Mouse (Mus musculus) forebrain, embryonic 11.5 days (tissue): ENCODE measurements at regions not wholly inside any gene's neighbourhood (a gene's known extent, or its start where the extent isn't known, plus 50 kb on each side); places are given as distances from the start of the nearest gene placed in this dataset.
A peak's percentile ranks its signal among the peaks of the same experiment; 100 is the strongest.

Source experiments
- ATAC-seq: fragments of 200-750 bp; cut with Nextera tagmentation; replicated peaks from 2 replicates; pipeline ENCODE4 v1.8.0; 2017; ENCODE audit warnings: moderate TSS enrichment; ENCODE audit not compliant: low FRiP score
- DNase-seq: peaks from one replicate; pipeline ENCODE4 v3.0.0-alpha.2; 2017; ENCODE audit warnings: low spot score
- H3K27ac ChIP-seq: fragments of 300-500 bp; sonication (generic); 2 replicates; pipeline ENCODE4 v1.5.1; 2014; ENCODE audit warnings: low read depth, low read length
- H3K27me3 ChIP-seq: fragments of 300-500 bp; sonication (generic); 2 replicates; pipeline ENCODE4 v1.6.1; 2014; ENCODE audit warnings: mild to moderate bottlenecking, low read length, mixed read lengths; ENCODE audit not compliant: control insufficient read depth, insufficient read depth
- H3K36me3 ChIP-seq: fragments of 300-500 bp; sonication (generic); 2 replicates; pipeline ENCODE4 v1.6.1; 2014; ENCODE audit warnings: mild to moderate bottlenecking, low read length, moderate library complexity, mixed read lengths; ENCODE audit not compliant: control insufficient read depth, insufficient read depth
- H3K4me1 ChIP-seq: fragments of 300-500 bp; sonication (generic); replicated peaks from 2 replicates; pipeline ENCODE4 v1.6.1; 2014; ENCODE audit warnings: low read length, mixed read lengths; ENCODE audit not compliant: control insufficient read depth, insufficient read depth
- H3K4me2 ChIP-seq: fragments of 300-500 bp; sonication (generic); 2 replicates; pipeline ENCODE4 v1.6.1; 2014; ENCODE audit warnings: low read depth, mild to moderate bottlenecking, low read length, moderate library complexity, mixed read lengths; ENCODE audit not compliant: severe bottlenecking
- H3K4me3 ChIP-seq: fragments of 300-500 bp; sonication (generic); 2 replicates; pipeline ENCODE4 v1.5.1; 2014; ENCODE audit warnings: low read depth, low read length
- H3K9ac ChIP-seq: fragments of 300-500 bp; sonication (generic); 2 replicates; pipeline ENCODE4 v1.6.1; 2014; ENCODE audit warnings: low read length
- H3K9me3 ChIP-seq: fragments of 300-500 bp; sonication (generic); 2 replicates; pipeline ENCODE4 v1.6.1; 2016; ENCODE audit warnings: low read length, mixed read lengths; ENCODE audit not compliant: control insufficient read depth
- WGBS: fragments of 180-500 bp; shearing (Covaris S2); extraction: QIAGEN DNeasy Blood & Tissue Kit; methylation state at CpG from one replicate; pipeline ENCODE4 v1.1.7; 2014; 5-methylcytosine and 5-hydroxymethylcytosine counted together

GRCm38 (mm10) chr19:32950794-32951193, 193.5 kb downstream of the Pten start:
- H3K27me3 ChIP-seq = no peaks in the 10 kb centered on the region
- no peak overlapping the region for H3K4me2 ChIP-seq
- 88% methylated on average over 1 of the region's 1 CpGs for WGBS
- H3K4me1 ChIP-seq = 0 out of 2 replicates have a peak, but pooled peaks cover 1% of the 10 kb centered on the region
- DNase-seq (no peak), ATAC-seq (no peak)
- H3K4me3 ChIP-seq = no peak overlapping the region
- no peak overlapping the region for H3K9ac ChIP-seq
- H3K36me3 ChIP-seq = no peaks in the 10 kb centered on the region
- H3K9me3 ChIP-seq = no peaks in the 10 kb centered on the region
- no peak overlapping the region for H3K27ac ChIP-seq

GRCm38 (mm10) chr19:32952425-32952824, 195.1 kb downstream of the Pten start:
- DNase-seq (no peak), ATAC-seq (no peak)
- Histone ChIP-seq H3K9ac (no peak overlapping the region), H3K27me3 (no peaks in the 10 kb centered on the region), H3K9me3 (no peaks in the 10 kb centered on the region), H3K27ac (no peak overlapping the region), H3K4me3 (no peak overlapping the region), H3K4me2 (no peak overlapping the region), H3K36me3 (no peaks in the 10 kb centered on the region), H3K4me1 (0 out of 2 replicates have a peak, but pooled peaks cover 9% of the 10 kb centered on the region)
- WGBS = 93% methylated on average over 4 of the region's 4 CpGs

DNA sequence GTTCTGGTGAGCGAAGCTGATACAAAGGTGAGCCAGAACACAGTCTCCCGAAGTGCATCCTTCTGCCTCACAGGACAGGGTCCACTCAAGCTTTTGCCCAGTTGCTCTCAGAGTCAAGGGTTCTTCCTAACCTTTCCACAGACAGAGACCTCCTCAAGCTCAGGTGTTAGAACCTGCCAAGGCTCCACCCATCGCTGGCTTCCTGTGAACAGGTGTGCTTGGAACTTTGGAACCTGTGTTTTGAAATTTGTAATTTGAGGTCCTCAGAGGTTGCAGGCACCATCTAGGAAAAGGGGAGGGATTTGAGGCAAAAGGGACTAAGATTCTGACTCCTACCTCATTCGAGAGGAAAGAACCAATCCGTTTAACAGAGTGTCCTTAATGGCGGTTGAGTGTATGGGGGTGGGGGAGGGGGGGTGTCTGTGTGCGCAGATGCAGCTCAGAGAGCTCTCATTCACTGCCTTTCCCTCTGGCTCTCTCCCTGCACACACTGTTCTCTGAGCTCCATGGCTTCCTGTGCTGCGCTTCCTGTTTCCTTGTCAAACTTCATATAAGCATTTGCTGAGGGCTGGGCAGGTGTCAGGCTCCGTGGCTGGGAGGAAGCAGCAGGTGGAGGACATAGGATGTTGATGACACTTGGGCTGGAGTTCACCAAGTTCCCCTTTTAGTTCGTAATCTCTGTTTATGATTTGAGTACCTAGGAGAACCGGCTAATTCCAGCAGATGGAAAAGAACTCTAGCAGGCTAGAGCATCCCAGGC, 195.8 kb downstream of the Pten start:
- Histone ChIP-seq H3K4me2 (no peak overlapping the region), H3K4me3 (no peak overlapping the region), H3K9me3 (no peaks in the 10 kb centered on the region), H3K9ac (no peak overlapping the region), H3K27ac (no peak overlapping the region), H3K36me3 (no peaks in the 10 kb centered on the region), H3K4me1 (0 out of 2 replicates have a peak, but pooled peaks cover 9% of the 10 kb centered on the region), H3K27me3 (no peaks in the 10 kb centered on the region)
- WGBS = 80% methylated on average over 11 of the region's 11 CpGs
- ATAC-seq (no peak), DNase-seq (no peak)

DNA sequence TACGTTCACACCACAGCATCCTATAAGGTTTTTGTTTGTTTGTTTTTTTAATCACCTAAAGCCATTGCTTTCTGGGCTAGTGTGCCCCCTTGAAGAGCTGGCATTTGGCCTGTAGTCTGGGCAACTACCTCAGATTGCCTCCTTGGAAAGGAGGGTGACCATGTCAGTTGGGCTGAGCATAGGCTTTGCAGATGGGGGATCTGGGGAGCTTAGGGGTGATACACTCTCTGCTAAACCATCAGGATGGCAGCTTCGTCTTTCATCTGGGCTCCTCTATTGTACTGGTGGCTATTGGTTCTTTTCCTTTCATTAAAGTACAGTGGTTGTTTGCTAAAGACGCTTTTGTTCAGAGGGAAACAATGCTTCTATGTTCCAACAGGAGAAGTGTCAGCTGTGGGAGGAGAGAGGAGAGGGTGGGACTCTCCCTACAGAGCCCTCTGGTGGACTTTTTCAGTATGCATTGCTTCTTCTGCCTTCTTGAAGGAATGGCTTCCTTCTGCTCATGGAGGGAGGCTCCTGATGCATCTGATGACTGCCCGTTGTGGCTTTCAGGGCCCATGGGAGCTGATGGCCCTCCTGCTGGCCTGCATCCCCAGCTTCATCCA, 196.8 kb downstream of the Pten start:
- no peak for DNase-seq
- H3K27ac ChIP-seq = no peak overlapping the region
- H3K36me3 ChIP-seq = no peaks in the 10 kb centered on the region
- H3K27me3 ChIP-seq = no peaks in the 10 kb centered on the region
- H3K4me1 ChIP-seq = 0 out of 2 replicates have a peak, but pooled peaks cover 9% of the 10 kb centered on the region
- H3K9ac ChIP-seq = no peak overlapping the region
- no peak overlapping the region for H3K4me3 ChIP-seq
- H3K4me2 ChIP-seq = no peak overlapping the region
- ATAC-seq = peak; percentile 31; the same call in 1 of the 2 replicates
- no peaks in the 10 kb centered on the region for H3K9me3 ChIP-seq
- WGBS = 48% methylated on average over 4 of the region's 4 CpGs

GRCm38 (mm10) chr19:32954942-32955341, 197.6 kb downstream of the Pten start:
- DNase-seq (no peak), ATAC-seq (no peak)
- no peaks in the 10 kb centered on the region for H3K36me3 ChIP-seq
- H3K9me3 ChIP-seq = no peaks in the 10 kb centered on the region
- H3K4me3 ChIP-seq = no peak overlapping the region
- 96% methylated on average over 3 of the region's 3 CpGs for whole genome bisulfite sequencing
- 0 out of 2 replicates have a peak, but pooled peaks cover 9% of the 10 kb centered on the region for H3K4me1 ChIP-seq
- H3K27me3 ChIP-seq = no peaks in the 10 kb centered on the region
- no peak overlapping the region for H3K9ac ChIP-seq
- H3K27ac ChIP-seq = no peak overlapping the region
- H3K4me2 ChIP-seq = no peak overlapping the region

DNA sequence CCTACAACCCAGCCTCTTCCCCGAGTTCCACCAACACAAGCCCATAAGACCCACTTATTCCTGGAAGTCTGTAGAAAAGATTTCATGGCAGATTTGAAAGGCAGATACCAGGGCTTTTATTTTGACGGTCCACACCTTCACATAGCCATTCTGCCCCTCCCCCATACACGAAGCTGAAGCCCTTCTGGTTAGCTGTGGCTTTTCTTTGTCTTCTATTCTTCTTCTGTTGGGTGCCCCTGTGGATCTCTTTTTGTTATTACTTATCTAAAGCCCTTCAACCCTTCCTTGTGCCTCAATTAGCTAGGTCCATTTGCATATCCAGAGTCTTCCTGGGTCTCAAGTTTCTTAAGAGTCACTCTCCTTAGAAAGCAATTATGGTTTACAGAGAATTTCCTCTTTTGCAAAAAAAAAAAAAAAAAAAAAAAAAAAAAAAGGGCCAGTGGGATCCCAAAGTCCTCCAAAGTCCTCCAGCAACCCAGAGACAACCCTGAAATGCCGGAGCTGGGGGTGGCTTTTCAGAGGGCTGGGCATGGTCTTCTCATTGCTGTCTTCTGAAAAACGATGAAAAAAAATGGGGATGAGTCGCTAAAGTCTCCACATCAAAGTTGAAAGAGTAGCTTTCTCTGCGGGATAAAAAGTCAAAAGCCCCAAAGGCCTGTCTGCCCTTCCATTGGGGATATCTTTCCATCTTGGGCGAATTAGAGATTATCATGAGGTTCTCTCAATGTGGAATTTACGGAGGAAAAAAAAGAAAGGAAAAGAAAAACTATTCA, 199.0 kb downstream of the Pten start:
- Histone ChIP-seq H3K27me3 (no peaks in the 10 kb centered on the region), H3K9ac (no peak overlapping the region), H3K4me1 (0 out of 2 replicates have a peak, but pooled peaks cover 9% of the 10 kb centered on the region), H3K36me3 (no peaks in the 10 kb centered on the region), H3K27ac (no peak overlapping the region), H3K4me3 (no peak overlapping the region), H3K4me2 (peak overlapping the region; percentile 21), H3K9me3 (no peaks in the 10 kb centered on the region)
- 3% methylated on average over 9 of the region's 9 CpGs for WGBS
- DNase-seq (no peak), ATAC-seq (0 out of 2 replicates have a peak, but pooled peaks have one; percentile 26)

DNA sequence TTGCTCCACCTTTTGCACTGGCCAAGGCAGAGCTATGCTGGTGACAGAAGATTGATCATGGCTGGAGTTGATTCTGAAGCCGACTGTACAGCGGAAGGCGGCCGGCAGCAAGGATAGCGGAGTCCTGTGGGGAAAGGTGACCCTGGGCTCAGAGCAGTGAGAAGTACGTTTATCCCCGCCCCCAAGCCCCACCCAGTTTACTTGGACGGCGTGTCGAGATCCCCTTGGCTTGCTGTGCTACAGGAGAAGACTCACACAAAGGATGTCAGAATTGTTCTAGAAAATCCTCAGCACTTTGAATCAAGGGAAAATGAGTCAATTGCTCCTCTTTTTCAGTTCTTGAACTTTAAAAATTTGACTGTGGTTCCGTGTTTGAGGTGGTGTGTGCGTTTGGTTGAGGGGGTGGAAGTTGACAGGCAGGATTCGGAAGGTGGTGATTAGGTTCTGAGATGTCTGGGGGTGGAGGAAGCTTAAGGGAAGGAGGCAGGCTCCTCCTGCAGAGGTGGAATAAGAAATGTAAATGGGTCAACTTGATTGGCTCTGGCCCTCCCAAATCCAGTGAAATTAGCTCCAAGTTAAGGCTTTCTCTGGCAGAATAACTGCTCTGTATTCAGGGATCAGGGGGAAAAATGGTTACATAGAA, 199.7 kb downstream of the Pten start:
- Histone ChIP-seq H3K9me3 (no peaks in the 10 kb centered on the region), H3K36me3 (no peaks in the 10 kb centered on the region), H3K4me1 (0 out of 2 replicates have a peak, but pooled peaks cover 9% of the 10 kb centered on the region), H3K9ac (no peak overlapping the region), H3K27ac (no peak overlapping the region), H3K27me3 (no peaks in the 10 kb centered on the region), H3K4me2 (peak overlapping the region; percentile 21), H3K4me3 (no peak overlapping the region)
- 3% methylated on average over 13 of the region's 13 CpGs for WGBS
- DNase-seq (no peak), ATAC-seq (peak; percentile 47; the same call in 1 of the 2 replicates)

GRCm38 (mm10) chr19:32958276-32958675, 201.0 kb downstream of the Pten start:
- Histone ChIP-seq H3K36me3 (no peaks in the 10 kb centered on the region), H3K27ac (no peak overlapping the region), H3K4me2 (no peak overlapping the region), H3K4me1 (0 out of 2 replicates have a peak, but pooled peaks cover 9% of the 10 kb centered on the region), H3K27me3 (no peaks in the 10 kb centered on the region), H3K4me3 (no peak overlapping the region), H3K9me3 (no peaks in the 10 kb centered on the region), H3K9ac (no peak overlapping the region)
- DNase-seq (no peak), ATAC-seq (no peak)
- 95% methylated on average over 4 of the region's 4 CpGs for WGBS
